Mouse (Mus musculus) embryo, embryonic 10 days (tissue): ENCODE results near the gene Krt19.

Experiments
- DNase-seq: peaks from one replicate; pipeline ENCODE4 v3.0.0-alpha.2; 2015; ENCODE audit warnings: low spot score

Gene Krt19

GRCm38 (mm10) chr11:100148615-100149330, at the start of gene Krt19:
TSS of gene Krt19 (minus strand) at chr11:100148665.
- no peak for DNase-seq

- no peak for DNase-seq
Measured at GRCm38 (mm10) chr11:100192992-100193391, 44.5 kb upstream of the Krt19 start, which contains the start of gene Krt9. TSS of gene Krt9 (minus strand) at chr11:100193246.

- no peak for DNase-seq
Measured at GRCm38 (mm10) chr11:100191820-100192219, 43.4 kb upstream of the Krt19 start.

GRCm38 (mm10) chr11:100186736-100187135, 38.3 kb upstream of the Krt19 start:
- no peak for DNase-seq

GRCm38 (mm10) chr11:100181725-100182124, 33.3 kb upstream of the Krt19 start:
- no peak for DNase-seq

GRCm38 (mm10) chr11:100179260-100179659, 30.8 kb upstream of the Krt19 start:
- DNase-seq = no peak

- DNase-seq = no peak
Measured at GRCm38 (mm10) chr11:100178307-100178706, 29.8 kb upstream of the Krt19 start.

- peak; percentile 26 for DNase-seq
Measured at GRCm38 (mm10) chr11:100176791-100177190, 28.3 kb upstream of the Krt19 start.

GRCm38 (mm10) chr11:100168765-100169762, 20.6 kb upstream of the Krt19 start:
- DNase-seq = peak; percentile 85

GRCm38 (mm10) chr11:100168071-100168470, 19.6 kb upstream of the Krt19 start:
- DNase-seq = no peak

GRCm38 (mm10) chr11:100164392-100164791, 15.9 kb upstream of the Krt19 start:
- no peak for DNase-seq

GRCm38 (mm10) chr11:100157908-100158477, 9.5 kb upstream of the Krt19 start:
- DNase-seq = no peak

- no peak for DNase-seq
Measured at GRCm38 (mm10) chr11:100157331-100157730, 8.9 kb upstream of the Krt19 start.

GRCm38 (mm10) chr11:100155497-100156255, 7.2 kb upstream of the Krt19 start:
- DNase-seq = no peak

GRCm38 (mm10) chr11:100147566-100148353, 705 bp downstream of the Krt19 start:
- DNase-seq = no peak

- DNase-seq = peak; percentile 42
Measured at GRCm38 (mm10) chr11:100145858-100146560, 2.5 kb downstream of the Krt19 start.

- DNase-seq = no peak
Measured at GRCm38 (mm10) chr11:100145104-100145503, 3.4 kb downstream of the Krt19 start.

GRCm38 (mm10) chr11:100140966-100141365, 7.5 kb downstream of the Krt19 start:
- DNase-seq = no peak

- no peak for DNase-seq
Measured at GRCm38 (mm10) chr11:100139391-100139790, 9.1 kb downstream of the Krt19 start.

- no peak for DNase-seq
Measured at GRCm38 (mm10) chr11:100138809-100139208, 9.7 kb downstream of the Krt19 start.
